Mouse (Mus musculus) c-Kit-positive CD71-positive TER-119-positive erythroid progenitor cells, embryonic 14.5 days (primary cell): Measurements from ENCODE around the gene Ptx3.
"Not testable (repeated sequence)": the region's sequence is repeated elsewhere in the genome, so short reads cannot be mapped to it uniquely, and the experiment has no call there.

Experiments
- DNase-seq: peaks from one replicate; pipeline ENCODE4 v3.0.0-alpha.2; 2013; ENCODE audit warnings: low spot score

Ptx3 gene

GRCm38 (mm10) chr3:66219655-66220191 is at the start of gene Ptx3:
Ptx3 (plus strand) TSS chr3:66219910.
- no peak for DNase-seq

GRCm38 (mm10) chr3:66172907-66173306 is 46.8 kb upstream of the Ptx3 start:
- no peak for DNase-seq

GRCm38 (mm10) chr3:66179647-66180046 is 40.1 kb upstream of the Ptx3 start:
- DNase-seq: no peak

- DNase-seq: no peak
Measured at GRCm38 (mm10) chr3:66193910-66194562, 25.7 kb upstream of the Ptx3 start.

- no peak for DNase-seq
Measured at GRCm38 (mm10) chr3:66208836-66209573, 10.7 kb upstream of the Ptx3 start.

GRCm38 (mm10) chr3:66213524-66213923 is 6.2 kb upstream of the Ptx3 start:
- no peak for DNase-seq

GRCm38 (mm10) chr3:66215759-66216158 is 4.0 kb upstream of the Ptx3 start:
- DNase-seq: no peak

- no peak for DNase-seq
Measured at GRCm38 (mm10) chr3:66220554-66221242, 988 bp downstream of the Ptx3 start.

GRCm38 (mm10) chr3:66221243-66221611 is 1.5 kb downstream of the Ptx3 start:
- no peak for DNase-seq

GRCm38 (mm10) chr3:66224931-66225537 is 5.3 kb downstream of the Ptx3 start:
- DNase-seq: no peak

- DNase-seq: not testable (repeated sequence)
Measured at GRCm38 (mm10) chr3:66236234-66236871, 16.6 kb downstream of the Ptx3 start.

- DNase-seq: no peak
Measured at GRCm38 (mm10) chr3:66240476-66240875, 20.8 kb downstream of the Ptx3 start.

- no peak for DNase-seq
Measured at GRCm38 (mm10) chr3:66251842-66252241, 32.1 kb downstream of the Ptx3 start.

- DNase-seq: no peak
Measured at GRCm38 (mm10) chr3:66254504-66255105, 34.9 kb downstream of the Ptx3 start.

GRCm38 (mm10) chr3:66262319-66262718 is 42.6 kb downstream of the Ptx3 start:
- DNase-seq: no peak

- no peak for DNase-seq
Measured at GRCm38 (mm10) chr3:66263270-66263669, 43.6 kb downstream of the Ptx3 start.
